Mouse (Mus musculus): ENCODE data around the gene Pcp2. TPM values are rescaled to one million over a fixed set of nuclear protein-coding genes. Genes with fewer than 3 reads are reported as not detected.

The Pcp2 gene
- not detected in 2 replicates for polyA plus RNA-seq (2015; fragmentation: Nextera tagmentation; extraction: Ambion mirVana)

GRCm38 (mm10) chr8:3625445-3625844, at the start of gene Pcp2:
Pcp2 (minus strand) TSS chr8:3625545.

GRCm38 (mm10) chr8:3671980-3672491, 46.7 kb upstream of the Pcp2 start, which contains the start of gene Fcor:
Fcor (minus strand) TSS chr8:3672362.

GRCm38 (mm10) chr8:3665507-3665906, 40.2 kb upstream of the Pcp2 start, which contains the start of gene Mcemp1:
Mcemp1 (plus strand) TSS chr8:3665754.

GRCm38 (mm10) chr8:3655526-3655925, 30.2 kb upstream of the Pcp2 start, which contains the start of gene Retn:
Retn (plus strand) TSS chr8:3655770.

GRCm38 (mm10) chr8:3630647-3631477, 5.5 kb upstream of the Pcp2 start, which contains the start of gene Stxbp2:
Stxbp2 (plus strand) TSS chr8:3630955.

GRCm38 (mm10) chr8:3621199-3621970, 4.0 kb downstream of the Pcp2 start, which contains the start of the genes Xab2 and Pet100:
Xab2 (minus strand) TSS chr8:3621316.
Pet100 (plus strand) TSS chr8:3621548.

GRCm38 (mm10) chr8:3586993-3587390, 38.4 kb downstream of the Pcp2 start, which contains the start of gene Camsap3:
Camsap3 (plus strand) TSS chr8:3587293.

Other genes starting within 250 kb of the Pcp2 start
- gene Arhgef18, start 232.5 kb downstream of the Pcp2 start, polyA plus RNA-seq (2015; fragmentation: Nextera tagmentation; extraction: Ambion mirVana) = 2.6 and 3.1 TPM in 2 replicates
- gene Pex11g, start 157.9 kb downstream of the Pcp2 start, polyA plus RNA-seq (2015; fragmentation: Nextera tagmentation; extraction: Ambion mirVana) = 4.9 and 7.0 TPM in 2 replicates
- not detected in 2 replicates for gene Tex45, start 154.7 kb downstream of the Pcp2 start, polyA plus RNA-seq (2015; fragmentation: Nextera tagmentation; extraction: Ambion mirVana)
- gene Zfp358, start 132.4 kb downstream of the Pcp2 start, polyA plus RNA-seq (2015; fragmentation: Nextera tagmentation; extraction: Ambion mirVana) = 23.2 and 25.1 TPM in 2 replicates
- 26.1 and 28.2 TPM in 2 replicates for gene Mcoln1, start 125.1 kb downstream of the Pcp2 start, polyA plus RNA-seq (2015; fragmentation: Nextera tagmentation; extraction: Ambion mirVana)
- gene Pnpla6, start 110.2 kb downstream of the Pcp2 start, polyA plus RNA-seq (2015; fragmentation: Nextera tagmentation; extraction: Ambion mirVana) = 8.8 and 9.3 TPM in 2 replicates
- 0.12 and 0.23 TPM in 2 replicates for gene C330021F23Rik, start 57.6 kb downstream of the Pcp2 start, polyA plus RNA-seq (2015; fragmentation: Nextera tagmentation; extraction: Ambion mirVana)
- gene Camsap3, start 38.3 kb downstream of the Pcp2 start, polyA plus RNA-seq (2015; fragmentation: Nextera tagmentation; extraction: Ambion mirVana) = 0.67 and 1.3 TPM in 2 replicates
- gene Xab2, start 4.2 kb downstream of the Pcp2 start, polyA plus RNA-seq (2015; fragmentation: Nextera tagmentation; extraction: Ambion mirVana) = 19.5 and 21.0 TPM in 2 replicates
- gene Pet100, start 4.0 kb downstream of the Pcp2 start, polyA plus RNA-seq (2015; fragmentation: Nextera tagmentation; extraction: Ambion mirVana) = 76.1 and 83.2 TPM in 2 replicates
- gene Stxbp2, start 5.4 kb upstream of the Pcp2 start, polyA plus RNA-seq (2015; fragmentation: Nextera tagmentation; extraction: Ambion mirVana) = 5.0 and 16.5 TPM in 2 replicates
- gene Retn, start 30.2 kb upstream of the Pcp2 start, polyA plus RNA-seq (2015; fragmentation: Nextera tagmentation; extraction: Ambion mirVana) = 15.0 and 330 TPM in 2 replicates
- 0.26 and 0.34 TPM in 2 replicates for gene Mcemp1, start 40.2 kb upstream of the Pcp2 start, polyA plus RNA-seq (2015; fragmentation: Nextera tagmentation; extraction: Ambion mirVana)
- gene Fcor, start 46.8 kb upstream of the Pcp2 start, polyA plus RNA-seq (2015; fragmentation: Nextera tagmentation; extraction: Ambion mirVana) = 5.8 and 29.9 TPM in 2 replicates
- 26.8 and 27.3 TPM in 2 replicates for gene Trappc5, start 50.8 kb upstream of the Pcp2 start, polyA plus RNA-seq (2015; fragmentation: Nextera tagmentation; extraction: Ambion mirVana)
- 0.10 and 0.13 TPM in 2 replicates for gene Fcer2a, start 68.6 kb upstream of the Pcp2 start, polyA plus RNA-seq (2015; fragmentation: Nextera tagmentation; extraction: Ambion mirVana)
- 0.27 TPM in 1 of 2 replicates, not detected in the other for gene Clec4g, start 95.1 kb upstream of the Pcp2 start, polyA plus RNA-seq (2015; fragmentation: Nextera tagmentation; extraction: Ambion mirVana)
- 0.09 and 0.46 TPM in 2 replicates for gene Cd209a, start 123.4 kb upstream of the Pcp2 start, polyA plus RNA-seq (2015; fragmentation: Nextera tagmentation; extraction: Ambion mirVana)
- gene Cd209e, start 228.8 kb upstream of the Pcp2 start, polyA plus RNA-seq (2015; fragmentation: Nextera tagmentation; extraction: Ambion mirVana) = not detected in 2 replicates